Mouse (Mus musculus): ENCODE results near the gene Tes. TPM values are rescaled to one million over a fixed set of nuclear protein-coding genes. Genes with fewer than 3 reads are reported as not detected.

Tes gene
- total RNA-seq, 2 experiments from 2014 or later, result 2.9 to 8.4 TPM

GRCm38 (mm10) chr6:17140021-17140420 is 75.1 kb downstream of the Tes start:
- ATAC-seq (replicated peaks; ENCODE audit: low FRiP score, low TSS enrichment, poor library complexity, severe bottlenecking), result no peak

- no peak for ATAC-seq (replicated peaks; ENCODE audit: low FRiP score, low TSS enrichment, poor library complexity, severe bottlenecking)
Observed at GRCm38 (mm10) chr6:17142577-17143359, 77.8 kb downstream of the Tes start.

GRCm38 (mm10) chr6:17151071-17151715 is 86.2 kb downstream of the Tes start:
- ATAC-seq (replicated peaks; ENCODE audit: low FRiP score, low TSS enrichment, poor library complexity, severe bottlenecking), result no peak

GRCm38 (mm10) chr6:17152551-17152950 is 87.6 kb downstream of the Tes start:
- ATAC-seq (replicated peaks; ENCODE audit: low FRiP score, low TSS enrichment, poor library complexity, severe bottlenecking), result no peak

Other genes with a start within 250 kb of the Tes start
- not detected in 2 replicates for gene Tfec, start 166.7 kb upstream of the Tes start, total RNA-seq (2014; fragmentation: Nextera tagmentation)
- gene Tfec, start 166.7 kb upstream of the Tes start, total RNA-seq (2017), result 1.4 and 4.6 TPM in 2 replicates
- gene Cav2, start 216.0 kb downstream of the Tes start, total RNA-seq (2014; fragmentation: Nextera tagmentation), result not detected in 2 replicates
- gene Cav2, start 216.0 kb downstream of the Tes start, total RNA-seq (2017), result 0.23 TPM in 1 of 2 replicates, not detected in the other
- not detected in 2 replicates for gene Cav1, start 241.2 kb downstream of the Tes start, total RNA-seq (2014; fragmentation: Nextera tagmentation)
- gene Cav1, start 241.2 kb downstream of the Tes start, total RNA-seq (2017), result not detected in 2 replicates